Mouse (Mus musculus) lung, adult 10 weeks (tissue): ENCODE measurements around the gene Zfp101. TPM values are rescaled to one million over a fixed set of nuclear protein-coding genes. Genes with fewer than 3 reads are reported as not detected.

Source experiments
- polyA plus RNA-seq: library from polyadenylated mRNA; stranded (reverse); fragments of 350-450 nt; fragmentation: Illumina TruSeq; extraction: RNeasy Lipid Tissue Mini Kit (QIAGEN cat#74804); gene quantifications from one replicate; pipeline ENCODE4 v1.2.3, GENCODE M21; 2014; ENCODE audit warnings: low read depth, low replicate concordance; ENCODE audit not compliant: insufficient read depth

Gene Zfp101
- polyA plus RNA-seq, result 4.5 TPM

GRCm38 (mm10) chr17:33394182-33395034 lies at the start of gene Zfp101:
Gene Zfp101 (minus strand): TSS chr17:33394641.

GRCm38 (mm10) chr17:33432019-33432946 lies 37.8 kb upstream of the Zfp101 start, which contains the start of gene Actl9:
Gene Actl9 (plus strand): TSS chr17:33432896.

GRCm38 (mm10) chr17:33358411-33359384 lies 35.7 kb downstream of the Zfp101 start, which contains the start of gene Zfp81:
Gene Zfp81 (minus strand): TSS chr17:33358878.

Other genes with a start within 250 kb of the Zfp101 start
- gene Olfr55, start 226.2 kb downstream of the Zfp101 start, polyA plus RNA-seq, result not detected
- not detected for gene Olfr239, start 203.3 kb downstream of the Zfp101 start, polyA plus RNA-seq
- gene Olfr1564, start 173.0 kb downstream of the Zfp101 start, polyA plus RNA-seq, result 0.08 TPM
- gene Zfp955a, start 139.5 kb downstream of the Zfp101 start, polyA plus RNA-seq, result 4.4 TPM
- gene Olfr63, start 130.0 kb downstream of the Zfp101 start, polyA plus RNA-seq, result not detected
- gene Zfp955b, start 105.1 kb downstream of the Zfp101 start, polyA plus RNA-seq, result 2.7 TPM
- 2.8 TPM for gene Zfp81, start 35.8 kb downstream of the Zfp101 start, polyA plus RNA-seq
- gene Actl9, start 38.3 kb upstream of the Zfp101 start, polyA plus RNA-seq, result not detected
- gene Adamts10, start 129.6 kb upstream of the Zfp101 start, polyA plus RNA-seq, result 47.9 TPM
- gene Myo1f, start 161.1 kb upstream of the Zfp101 start, polyA plus RNA-seq, result 9.4 TPM
- 14.9 TPM for gene Zfp414, start 234.4 kb upstream of the Zfp101 start, polyA plus RNA-seq
- gene Pram1, start 243.4 kb upstream of the Zfp101 start, polyA plus RNA-seq, result 1.2 TPM